14 mouse cellular contexts compared by ENCODE assay signal in genomic region chrX:60895416-60895815, GRCm38 (mm10). TPM values are rescaled to one million over a fixed set of nuclear protein-coding genes. Genes with fewer than 3 reads are reported as not detected.
A peak's percentile ranks its signal among the peaks of the same experiment; 100 is the strongest.
DNase-seq lines count a peak whose midpoint lies in the region; ATAC-seq and TF ChIP-seq lines count a peak whose summit lies in the region.
"Had no signal": no experiment of that assay in that cellular context is flagged by ENCODE, and none has a peak within 500 bp of the region (broad histone marks: within the 10 kb centered on the region; RNA-seq: fewer than 3 reads in every experiment).

No protein-coding gene starts in this region.

- no peaks in the 10 kb centered on the region for H3K79me2 ChIP-seq in heart, adult 2 months (replicated peaks; ENCODE audit: control insufficient read depth, insufficient read depth, low read length)

- H3K27ac ChIP-seq in heart, embryonic 15.5 days: no peak overlapping the region
- no peak overlapping the region for H3K27ac ChIP-seq in heart, adult 2 months
- no peak overlapping the region for H3K27ac ChIP-seq in forebrain, embryonic 15.5 days (replicated peaks)
- peak overlapping the region; percentile 54; the same call in 1 of the 2 replicates for H3K27ac ChIP-seq in midbrain, embryonic 11.5 days (ENCODE audit: low read depth, low read length)
- no peak overlapping the region for H3K27ac ChIP-seq in neural tube, embryonic 15.5 days (replicated peaks)
- H3K27ac ChIP-seq: kidney, postnatal 0 days; lung, embryonic 15.5 days had no signal

- TF ChIP-seq POLR2A in heart, adult 2 months (IDR thresholded peaks at IDR 0.05; ENCODE audit: insufficient read depth, low read depth, low read length): no peak

- no peak for DNase-seq in heart, adult 2 months
- no peak for DNase-seq in midbrain, embryonic 11.5 days (ENCODE audit: low spot score, missing footprints)
- no peak for DNase-seq in left cerebral cortex, adult 9 months (ENCODE audit: low spot score in 2 of 2)
- no peak for DNase-seq in adrenal gland, postnatal 10 days
- DNase-seq: cerebellum, postnatal 36 days had no signal

- no peak for TF ChIP-seq CTCF in heart, adult 2 months (IDR thresholded peaks at IDR 0.05)

- H3K9ac ChIP-seq in heart, embryonic 15.5 days: no peak overlapping the region
- H3K9ac ChIP-seq in heart, adult 2 months (ENCODE audit: low read depth, low read length): no peak overlapping the region
- no peak overlapping the region for H3K9ac ChIP-seq in forebrain, embryonic 15.5 days (replicated peaks)
- peak overlapping the region; percentile 69; the same call in 1 of the 2 replicates for H3K9ac ChIP-seq in midbrain, embryonic 11.5 days (ENCODE audit: low read length)
- H3K9ac ChIP-seq in neural tube, embryonic 15.5 days (replicated peaks): no peak overlapping the region
- H3K9ac ChIP-seq: lung, embryonic 15.5 days had no signal

- no peaks in the 10 kb centered on the region for H3K9me3 ChIP-seq in heart, embryonic 15.5 days (replicated peaks)
- no peaks in the 10 kb centered on the region for H3K9me3 ChIP-seq in forebrain, embryonic 15.5 days
- no peaks in the 10 kb centered on the region for H3K9me3 ChIP-seq in midbrain, embryonic 11.5 days (ENCODE audit: control insufficient read depth, low read length)
- no peaks in the 10 kb centered on the region for H3K9me3 ChIP-seq in neural tube, embryonic 15.5 days (replicated peaks)
- H3K9me3 ChIP-seq: lung, embryonic 15.5 days had no signal

- ATAC-seq in heart, embryonic 15.5 days (replicated peaks; ENCODE audit: insufficient number of reproducible peaks, insufficient read depth, low FRiP score, low read depth): no peak
- no peak for ATAC-seq in forebrain, embryonic 15.5 days (replicated peaks)
- no peak for ATAC-seq in midbrain, embryonic 11.5 days (ENCODE audit: low FRiP score)
- no peak for ATAC-seq in neural tube, embryonic 15.5 days (ENCODE audit: low FRiP score)

- no peak for TF ChIP-seq EP300 in heart, adult 2 months (IDR thresholded peaks at IDR 0.05; ENCODE audit: insufficient read depth, low read depth, low read length)

- peaks cover 69% of the 10 kb centered on the region for H3K27me3 ChIP-seq in heart, embryonic 15.5 days
- peaks cover 29% of the 10 kb centered on the region for H3K27me3 ChIP-seq in heart, adult 2 months (ENCODE audit: control insufficient read depth, insufficient read depth, low read length)
- no peaks in the 10 kb centered on the region for H3K27me3 ChIP-seq in forebrain, embryonic 15.5 days
- no peaks in the 10 kb centered on the region for H3K27me3 ChIP-seq in midbrain, embryonic 11.5 days (ENCODE audit: control insufficient read depth, insufficient read depth, low read length)
- H3K27me3 ChIP-seq in neural tube, embryonic 15.5 days (replicated peaks): peaks cover 8% of the 10 kb centered on the region; the same call in 1 of the 2 replicates

- 12% methylated on average over 11 of the region's 11 CpGs for WGBS in heart, embryonic 15.5 days
- WGBS in heart, adult 2 months: 12% methylated on average over 10 of the region's 11 CpGs
- 20% methylated on average over 10 of the region's 11 CpGs for WGBS in forebrain, embryonic 15.5 days
- 19% methylated on average over 11 of the region's 11 CpGs for WGBS in midbrain, embryonic 11.5 days
- 20% methylated on average over 11 of the region's 11 CpGs for WGBS in neural tube, embryonic 15.5 days

- peak overlapping the region; percentile 5; the same call in 1 of the 2 replicates for H3K4me3 ChIP-seq in heart, embryonic 15.5 days
- no peak overlapping the region for H3K4me3 ChIP-seq in heart, adult 2 months
- peak overlapping the region; percentile 60 for H3K4me3 ChIP-seq in forebrain, embryonic 15.5 days
- peak overlapping the region; percentile 68 for H3K4me3 ChIP-seq in midbrain, embryonic 11.5 days (ENCODE audit: low read depth, low read length)
- no peak overlapping the region for H3K4me3 ChIP-seq in neural tube, embryonic 15.5 days (replicated peaks)
- H3K4me3 ChIP-seq: lung, embryonic 15.5 days had no signal

- H3K4me1 ChIP-seq in heart, embryonic 15.5 days (replicated peaks): peaks cover 14% of the 10 kb centered on the region
- no peaks in the 10 kb centered on the region for H3K4me1 ChIP-seq in heart, adult 2 months (ENCODE audit: control insufficient read depth, insufficient read depth, low read length)
- H3K4me1 ChIP-seq in forebrain, embryonic 15.5 days: peaks cover 22% of the 10 kb centered on the region
- H3K4me1 ChIP-seq in midbrain, embryonic 11.5 days (ENCODE audit: control insufficient read depth, insufficient read depth, low read length): peaks cover 9% of the 10 kb centered on the region
- peaks cover 25% of the 10 kb centered on the region for H3K4me1 ChIP-seq in neural tube, embryonic 15.5 days
- H3K4me1 ChIP-seq: lung, embryonic 15.5 days had no signal

- no peaks in the 10 kb centered on the region for H3K36me3 ChIP-seq in heart, embryonic 15.5 days
- no peaks in the 10 kb centered on the region for H3K36me3 ChIP-seq in heart, adult 2 months (ENCODE audit: control insufficient read depth, insufficient read depth, low read length)
- no peaks in the 10 kb centered on the region for H3K36me3 ChIP-seq in forebrain, embryonic 15.5 days
- H3K36me3 ChIP-seq in midbrain, embryonic 11.5 days (ENCODE audit: control insufficient read depth, insufficient read depth, low read length): no peaks in the 10 kb centered on the region
- no peaks in the 10 kb centered on the region for H3K36me3 ChIP-seq in neural tube, embryonic 15.5 days
- H3K36me3 ChIP-seq: lung, embryonic 15.5 days had no signal

- intact Hi-C loops in heart, adult 2 months (cut with DNase I): no loop called here

- H3K4me2 ChIP-seq in heart, embryonic 15.5 days: peak overlapping the region; percentile 82
- H3K4me2 ChIP-seq in forebrain, embryonic 15.5 days (replicated peaks): peak overlapping the region; percentile 75
- peak overlapping the region; percentile 51 for H3K4me2 ChIP-seq in midbrain, embryonic 11.5 days
- H3K4me2 ChIP-seq in neural tube, embryonic 15.5 days: peak overlapping the region; percentile 72; the same call in 1 of the 2 replicates
- H3K4me2 ChIP-seq: lung, embryonic 15.5 days had no signal

RNA-seq across cellular contexts. Expression of gene Sox3, which starts 2.2 kb away (rescaled TPM):
- 0.49 and 0.57 TPM in 2 replicates for polyA plus RNA-seq in heart, embryonic 15.5 days (2015; fragmentation: Nextera tagmentation; extraction: Ambion mirVana)
- not detected for total RNA-seq in heart, adult 2 months (2021)
- not detected in 2 replicates for polyA plus RNA-seq in heart, adult 2 months (2012; rRNA removed)
- 2.7 and 4.3 TPM in 2 replicates for polyA plus RNA-seq in forebrain, embryonic 15.5 days (2015; fragmentation: Nextera tagmentation; extraction: Ambion mirVana)
- polyA plus RNA-seq in midbrain, embryonic 11.5 days (2014; fragmentation: Nextera tagmentation; extraction: Ambion mirVana): 8.3 and 11.0 TPM in 2 replicates
- polyA plus RNA-seq in neural tube, embryonic 15.5 days (2015; fragmentation: Nextera tagmentation; extraction: Ambion mirVana): 0.36 and 1.0 TPM in 2 replicates
- under 1 TPM in 1 of 2 experiments, not detected in 1; 0.42 TPM for total RNA-seq in adrenal gland, postnatal 10 days (2021)
- total RNA-seq: gastrocnemius, adult 8-10 months; hematopoietic stem cell, adult 5-6 weeks; megakaryocyte-erythroid progenitor cell, adult 5-6 weeks had no signal
- polyA plus RNA-seq: kidney, postnatal 0 days; lung, embryonic 15.5 days; thymus, postnatal 0 days had no signal

Comparison
In these comparisons a context has a peak if more than half of its experiments do, and no peak if none do; other contexts are left out.
1. H3K4me3 ChIP-seq: peak in heart, embryonic 15.5 days (single experiment), forebrain, embryonic 15.5 days (single experiment) and midbrain, embryonic 11.5 days (single experiment); none in heart, adult 2 months (single experiment) and neural tube, embryonic 15.5 days (single experiment).
2. Peak in every context shown above with its lines, with median percentiles within 50 percentile points of each other: H3K4me2 ChIP-seq.